Mouse (Mus musculus): ENCODE data around the gene Ice1. TPM values are rescaled to one million over a fixed set of nuclear protein-coding genes. Genes with fewer than 3 reads are reported as not detected.

The Ice1 gene
- total and polyA plus RNA-seq, 3 experiments: 24.3 to 30.4 (median 25.7) TPM

DNA sequence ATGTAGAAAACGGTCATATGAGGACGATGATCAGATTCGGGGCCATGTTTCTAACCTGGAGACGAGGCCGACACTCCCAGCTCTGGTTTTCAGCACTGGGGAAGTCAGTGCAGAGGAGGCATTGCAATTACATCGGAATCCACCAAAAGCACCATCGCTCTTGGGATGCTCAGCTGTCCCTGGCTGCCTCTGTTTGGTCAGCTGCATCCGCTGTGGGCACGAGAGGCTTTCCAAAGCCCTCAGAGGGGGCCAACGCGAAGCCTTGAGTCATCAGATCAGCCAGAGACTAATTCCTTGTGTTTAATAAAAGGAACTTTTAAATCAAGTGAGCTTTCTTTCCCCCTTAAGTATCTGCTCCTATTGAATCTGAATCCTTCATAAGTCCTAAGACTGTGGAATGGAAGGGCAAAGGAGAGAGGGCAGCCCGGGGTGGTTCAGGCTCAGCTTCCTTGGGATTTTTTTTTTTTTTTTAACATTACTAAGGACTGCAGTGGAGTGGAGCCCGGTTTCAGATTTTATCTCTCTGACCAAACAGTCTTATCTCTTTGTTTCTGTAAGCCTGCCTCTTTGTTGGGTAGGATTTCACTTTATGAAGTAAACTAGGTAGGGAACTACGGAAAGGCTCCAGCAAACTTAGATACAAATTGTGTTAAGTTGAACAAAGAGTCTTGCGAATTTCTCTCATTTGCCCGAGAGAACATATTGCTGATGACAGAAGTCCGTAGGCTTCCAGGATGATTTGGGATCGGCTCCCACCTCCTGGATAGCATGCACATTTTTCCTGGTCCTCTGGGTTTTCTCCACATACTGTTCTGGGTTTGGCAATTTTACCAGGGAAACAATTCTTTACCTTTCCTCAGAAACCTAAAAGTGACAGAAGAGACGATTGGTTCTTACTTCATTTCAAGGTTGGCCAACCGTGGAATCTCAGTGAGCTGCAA is 39.1 kb upstream of the Ice1 start:
- Histone ChIP-seq H3K79me2 (replicated peaks; ENCODE audit: control insufficient read depth, insufficient read depth, low read length) (no peaks in the 10 kb centered on the region), H3K27me3 (ENCODE audit: control insufficient read depth, insufficient read depth, low read length) (no peaks in the 10 kb centered on the region), H3K36me3 (ENCODE audit: control insufficient read depth, insufficient read depth, low read length) (no peaks in the 10 kb centered on the region), H3K4me3 (no peak overlapping the region), H3K9ac (ENCODE audit: low read depth, low read length) (no peak overlapping the region), H3K27ac (no peak overlapping the region), H3K4me1 (ENCODE audit: control insufficient read depth, insufficient read depth, low read length) (no peaks in the 10 kb centered on the region)
- WGBS: 49% methylated on average over 20 of the region's 20 CpGs
- TF ChIP-seq POLR2A (IDR thresholded peaks at IDR 0.05; ENCODE audit: insufficient read depth, low read depth, low read length): no peak
- no peak for TF ChIP-seq EP300 (IDR thresholded peaks at IDR 0.05; ENCODE audit: insufficient read depth, low read depth, low read length)
- no peak for TF ChIP-seq CTCF (IDR thresholded peaks at IDR 0.05)
- no peak for DNase-seq
- intact Hi-C loops (cut with DNase I): no loop called here

DNA sequence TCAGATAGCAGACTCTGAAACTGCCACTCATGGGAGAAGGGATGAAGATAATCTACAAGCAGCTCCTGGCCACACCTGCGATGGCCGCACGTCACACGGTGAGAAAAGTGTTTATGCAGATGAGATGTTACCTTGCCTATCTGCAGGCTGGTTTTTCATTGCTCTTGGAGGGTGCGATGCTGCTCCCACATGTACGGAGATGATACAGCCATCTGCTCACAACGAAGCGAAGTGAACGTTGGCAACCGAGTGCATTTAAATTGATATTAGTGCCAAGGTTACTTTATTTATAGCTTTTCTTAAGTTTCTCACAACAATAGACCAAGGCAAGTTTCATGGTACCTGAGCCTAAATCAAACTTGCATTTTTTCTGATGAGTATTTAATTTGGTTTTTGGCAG is 37.6 kb upstream of the Ice1 start:
- no peak overlapping the region for H3K9ac ChIP-seq (ENCODE audit: low read depth, low read length)
- intact Hi-C loops (cut with DNase I): no loop called here
- H3K36me3 ChIP-seq (ENCODE audit: control insufficient read depth, insufficient read depth, low read length): no peaks in the 10 kb centered on the region
- H3K4me3 ChIP-seq: no peak overlapping the region
- 84% methylated on average over 10 of the region's 10 CpGs for whole genome bisulfite sequencing
- TF ChIP-seq CTCF (IDR thresholded peaks at IDR 0.05) (no peak), POLR2A (IDR thresholded peaks at IDR 0.05; ENCODE audit: insufficient read depth, low read depth, low read length) (no peak), EP300 (IDR thresholded peaks at IDR 0.05; ENCODE audit: insufficient read depth, low read depth, low read length) (no peak)
- no peaks in the 10 kb centered on the region for H3K27me3 ChIP-seq (ENCODE audit: control insufficient read depth, insufficient read depth, low read length)
- no peaks in the 10 kb centered on the region for H3K4me1 ChIP-seq (ENCODE audit: control insufficient read depth, insufficient read depth, low read length)
- DNase-seq: no peak
- H3K79me2 ChIP-seq (replicated peaks; ENCODE audit: control insufficient read depth, insufficient read depth, low read length): no peaks in the 10 kb centered on the region
- no peak overlapping the region for H3K27ac ChIP-seq

DNA sequence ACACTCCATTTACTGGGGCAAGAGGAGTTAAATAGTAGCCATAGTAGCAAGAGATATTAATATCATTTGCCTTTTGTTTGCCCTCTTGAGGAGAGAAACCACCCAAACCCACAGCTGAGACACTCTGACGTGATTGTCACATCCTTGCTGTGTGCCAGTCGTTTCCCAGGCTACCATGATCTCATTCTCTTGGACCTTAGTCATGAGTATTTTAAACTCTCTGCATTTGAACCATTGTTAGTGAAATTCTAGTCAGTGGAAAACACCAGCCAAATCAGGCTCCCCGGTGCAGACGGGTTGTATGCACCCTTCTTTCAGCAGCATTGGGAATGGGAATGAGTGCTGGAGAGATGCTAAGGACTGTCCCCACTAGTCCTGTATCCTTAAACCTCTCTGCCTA is 32.6 kb upstream of the Ice1 start:
- no peak for DNase-seq
- Histone ChIP-seq H3K27me3 (ENCODE audit: control insufficient read depth, insufficient read depth, low read length) (no peaks in the 10 kb centered on the region), H3K9ac (ENCODE audit: low read depth, low read length) (no peak overlapping the region), H3K4me3 (no peak overlapping the region), H3K79me2 (replicated peaks; ENCODE audit: control insufficient read depth, insufficient read depth, low read length) (no peaks in the 10 kb centered on the region), H3K4me1 (ENCODE audit: control insufficient read depth, insufficient read depth, low read length) (no peaks in the 10 kb centered on the region), H3K36me3 (ENCODE audit: control insufficient read depth, insufficient read depth, low read length) (no peaks in the 10 kb centered on the region), H3K27ac (no peak overlapping the region)
- WGBS: 61% methylated on average over 4 of the region's 4 CpGs
- intact Hi-C loops (cut with DNase I): no loop called here
- TF ChIP-seq CTCF (IDR thresholded peaks at IDR 0.05) (no peak), EP300 (IDR thresholded peaks at IDR 0.05; ENCODE audit: insufficient read depth, low read depth, low read length) (no peak), POLR2A (IDR thresholded peaks at IDR 0.05; ENCODE audit: insufficient read depth, low read depth, low read length) (no peak)

DNA sequence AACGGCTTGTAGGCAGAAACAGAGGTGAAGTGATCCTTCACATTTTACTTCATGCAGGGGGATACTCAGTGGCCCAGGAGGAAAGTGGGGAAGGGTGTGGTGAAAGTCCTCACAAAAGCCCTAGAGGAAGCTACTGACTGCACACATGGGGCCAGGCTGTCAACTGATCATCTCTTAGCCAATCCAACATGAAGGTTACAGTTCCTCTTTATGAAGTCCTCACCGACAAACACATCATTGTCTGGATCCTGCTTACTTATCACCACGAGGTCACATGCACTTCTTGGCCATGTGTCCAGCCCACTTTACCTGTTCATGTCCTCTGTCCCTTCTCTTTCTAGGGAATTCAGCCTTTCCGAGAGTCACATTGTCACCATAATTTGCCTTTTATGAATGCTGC is 22.3 kb upstream of the Ice1 start:
- H3K4me1 ChIP-seq (ENCODE audit: control insufficient read depth, insufficient read depth, low read length): peaks cover under 1% of the 10 kb centered on the region
- no peaks in the 10 kb centered on the region for H3K27me3 ChIP-seq (ENCODE audit: control insufficient read depth, insufficient read depth, low read length)
- TF ChIP-seq EP300 (IDR thresholded peaks at IDR 0.05; ENCODE audit: insufficient read depth, low read depth, low read length) (no peak), CTCF (IDR thresholded peaks at IDR 0.05) (no peak), POLR2A (IDR thresholded peaks at IDR 0.05; ENCODE audit: insufficient read depth, low read depth, low read length) (no peak)
- H3K36me3 ChIP-seq (ENCODE audit: control insufficient read depth, insufficient read depth, low read length): no peaks in the 10 kb centered on the region
- intact Hi-C loops (cut with DNase I): no loop called here
- no peak overlapping the region for H3K27ac ChIP-seq
- 67% methylated on average over 4 of the region's 4 CpGs for WGBS
- no peaks in the 10 kb centered on the region for H3K79me2 ChIP-seq (replicated peaks; ENCODE audit: control insufficient read depth, insufficient read depth, low read length)
- no peak overlapping the region for H3K9ac ChIP-seq (ENCODE audit: low read depth, low read length)
- DNase-seq: no peak
- H3K4me3 ChIP-seq: no peak overlapping the region

DNA sequence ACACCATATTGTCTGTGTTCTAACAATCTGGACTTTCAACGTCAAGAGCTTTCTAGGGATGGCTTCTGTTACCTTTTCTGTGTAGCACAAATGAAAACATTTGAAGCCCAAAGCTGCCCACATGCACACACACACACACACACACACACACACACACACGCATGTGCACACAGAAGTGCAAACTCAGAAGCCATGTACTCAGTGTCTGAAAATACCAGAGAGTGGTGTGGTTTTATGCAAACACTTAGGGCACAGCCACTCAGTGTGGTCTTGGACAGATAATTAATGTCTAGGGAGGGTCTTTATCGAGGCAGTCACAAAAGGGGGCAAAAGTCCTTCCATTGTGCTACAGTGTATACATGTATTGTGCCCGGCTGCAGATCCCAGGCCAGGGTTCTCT is 19.3 kb upstream of the Ice1 start:
- H3K4me3 ChIP-seq: no peak overlapping the region
- H3K4me1 ChIP-seq (ENCODE audit: control insufficient read depth, insufficient read depth, low read length): peaks cover 8% of the 10 kb centered on the region
- no peak for TF ChIP-seq EP300 (IDR thresholded peaks at IDR 0.05; ENCODE audit: insufficient read depth, low read depth, low read length)
- TF ChIP-seq CTCF (IDR thresholded peaks at IDR 0.05): no peak
- TF ChIP-seq POLR2A (IDR thresholded peaks at IDR 0.05; ENCODE audit: insufficient read depth, low read depth, low read length): no peak
- no peak overlapping the region for H3K27ac ChIP-seq
- no peaks in the 10 kb centered on the region for H3K79me2 ChIP-seq (replicated peaks; ENCODE audit: control insufficient read depth, insufficient read depth, low read length)
- intact Hi-C loops (cut with DNase I): no loop called here
- H3K36me3 ChIP-seq (ENCODE audit: control insufficient read depth, insufficient read depth, low read length): no peaks in the 10 kb centered on the region
- 82% methylated on average over 4 of the region's 4 CpGs for WGBS
- DNase-seq: no peak
- no peaks in the 10 kb centered on the region for H3K27me3 ChIP-seq (ENCODE audit: control insufficient read depth, insufficient read depth, low read length)
- no peak overlapping the region for H3K9ac ChIP-seq (ENCODE audit: low read depth, low read length)

DNA sequence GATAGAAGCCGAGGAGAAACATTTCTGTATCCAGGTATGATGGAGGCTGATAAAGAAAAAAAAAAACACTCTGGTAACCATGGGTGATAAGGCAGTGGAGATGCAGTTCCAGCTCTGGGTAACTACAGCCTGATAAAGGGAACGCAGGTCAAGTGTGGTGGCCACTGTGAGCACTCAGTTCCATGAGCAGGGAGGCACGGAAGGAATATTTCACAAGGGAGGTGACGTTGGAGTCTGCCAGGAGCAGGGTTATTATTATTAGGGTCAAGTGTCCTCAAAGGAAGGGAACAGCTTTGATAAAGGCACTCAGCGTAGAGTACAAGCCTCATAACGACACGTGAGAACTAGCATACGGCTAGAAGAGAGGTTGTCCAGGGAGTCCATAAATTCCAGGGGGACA is 18.9 kb upstream of the Ice1 start:
- Histone ChIP-seq H3K79me2 (replicated peaks; ENCODE audit: control insufficient read depth, insufficient read depth, low read length) (no peaks in the 10 kb centered on the region), H3K4me1 (ENCODE audit: control insufficient read depth, insufficient read depth, low read length) (peaks cover 9% of the 10 kb centered on the region), H3K27ac (no peak overlapping the region)

More for the DNA sequence above, 18.9 kb upstream of the Ice1 start:
- DNase-seq: no peak
- H3K9ac ChIP-seq (ENCODE audit: low read depth, low read length): no peak overlapping the region
- intact Hi-C loops (cut with DNase I): no loop called here
- no peaks in the 10 kb centered on the region for H3K36me3 ChIP-seq (ENCODE audit: control insufficient read depth, insufficient read depth, low read length)
- 38% methylated on average over 8 of the region's 8 CpGs for WGBS
- TF ChIP-seq POLR2A (IDR thresholded peaks at IDR 0.05; ENCODE audit: insufficient read depth, low read depth, low read length) (no peak), EP300 (IDR thresholded peaks at IDR 0.05; ENCODE audit: insufficient read depth, low read depth, low read length) (no peak), CTCF (IDR thresholded peaks at IDR 0.05) (no peak)
- no peaks in the 10 kb centered on the region for H3K27me3 ChIP-seq (ENCODE audit: control insufficient read depth, insufficient read depth, low read length)
- no peak overlapping the region for H3K4me3 ChIP-seq
